Mouse (Mus musculus): ENCODE measurements around the gene Nkx6-2.

GRCm38 (mm10) chr7:139584221-139585175, 1.9 kb upstream of the Nkx6-2 start:
- no peak for TF ChIP-seq FLI1 (IDR thresholded peaks at IDR 0.05; ENCODE audit: low read length)
- TF ChIP-seq GATA1 (IDR thresholded peaks at IDR 0.05; ENCODE audit: borderline replicate concordance, low read length) = no peak

All from megakaryocyte, embryonic 14.5 days (primary cell).